Mouse (Mus musculus) C2C12 (cell line): Measurements from ENCODE around the gene Lsm7. TPM values are rescaled to one million over a fixed set of nuclear protein-coding genes. Genes with fewer than 3 reads are reported as not detected.

ENCODE experiments used
- H3K27me3 ChIP-seq: one replicate; pipeline ENCODE4 v1.6.1; 2011; ENCODE audit not compliant: control insufficient read depth, insufficient read depth, insufficient read length
- H3K36me3 ChIP-seq: one replicate; pipeline ENCODE4 v1.6.1; 2011; ENCODE audit not compliant: control insufficient read depth, insufficient read depth
- H3K4me3 ChIP-seq: one replicate; pipeline ENCODE4 v1.5.1; 2011; ENCODE audit warnings: mild to moderate bottlenecking, control low read depth; ENCODE audit not compliant: poor library complexity, insufficient read depth, severe bottlenecking
- H3K79me2 ChIP-seq: one replicate; pipeline ENCODE4 v1.6.1; 2011; ENCODE audit not compliant: control insufficient read depth, insufficient read depth
- H3K79me3 ChIP-seq: one replicate; pipeline ENCODE4 v1.6.1; 2011; ENCODE audit warnings: low read depth, control low read depth
- H3ac ChIP-seq: one replicate; pipeline ENCODE3; 2011; ENCODE audit warnings: low read depth; ENCODE audit not compliant: control insufficient read depth, insufficient read length
- CEBPB ChIP-seq: IDR thresholded peaks from one replicate; pipeline ENCODE4 v1.6.1; 2011; ENCODE audit warnings: low read depth, mild to moderate bottlenecking, control low read depth, moderate library complexity
- CTCF ChIP-seq: IDR thresholded peaks from one replicate; pipeline ENCODE4 v1.5.1; 2011; ENCODE audit not compliant: control insufficient read depth, insufficient read depth, insufficient read length
- FOSL1 ChIP-seq: IDR thresholded peaks from one replicate; pipeline ENCODE4 v1.8.0; 2011; ENCODE audit warnings: mild to moderate bottlenecking, low read length; ENCODE audit not compliant: poor library complexity, insufficient read depth, severe bottlenecking
- MAX ChIP-seq: IDR thresholded peaks from one replicate; pipeline ENCODE4 v1.6.1; 2011; ENCODE audit warnings: mild to moderate bottlenecking, control low read depth
- MYOD1 ChIP-seq: IDR thresholded peaks from one replicate; pipeline ENCODE4 v1.6.1; 2011; ENCODE audit warnings: low read depth; ENCODE audit not compliant: control insufficient read depth, insufficient read length
- MYOG ChIP-seq: IDR thresholded peaks from one replicate; pipeline ENCODE4 v1.6.1; 2011; ENCODE audit not compliant: control insufficient read depth, insufficient read length; ENCODE audit errors: extremely low read depth
- USF1 ChIP-seq: IDR thresholded peaks from one replicate; pipeline ENCODE4 v1.6.1; 2011; ENCODE audit warnings: low read depth, mild to moderate bottlenecking, control low read depth, moderate library complexity
- polyA plus RNA-seq: library from polyadenylated mRNA; unstranded; fragments of >200 nt; fragmentation: generic; extraction: Trizol; gene quantifications from one replicate; pipeline ENCODE4 v1.2.1, GENCODE M21; 2012; ENCODE audit warnings: missing spikeins

Lsm7 gene
- polyA plus RNA-seq, 1 experiment, result 297 TPM

DNA sequence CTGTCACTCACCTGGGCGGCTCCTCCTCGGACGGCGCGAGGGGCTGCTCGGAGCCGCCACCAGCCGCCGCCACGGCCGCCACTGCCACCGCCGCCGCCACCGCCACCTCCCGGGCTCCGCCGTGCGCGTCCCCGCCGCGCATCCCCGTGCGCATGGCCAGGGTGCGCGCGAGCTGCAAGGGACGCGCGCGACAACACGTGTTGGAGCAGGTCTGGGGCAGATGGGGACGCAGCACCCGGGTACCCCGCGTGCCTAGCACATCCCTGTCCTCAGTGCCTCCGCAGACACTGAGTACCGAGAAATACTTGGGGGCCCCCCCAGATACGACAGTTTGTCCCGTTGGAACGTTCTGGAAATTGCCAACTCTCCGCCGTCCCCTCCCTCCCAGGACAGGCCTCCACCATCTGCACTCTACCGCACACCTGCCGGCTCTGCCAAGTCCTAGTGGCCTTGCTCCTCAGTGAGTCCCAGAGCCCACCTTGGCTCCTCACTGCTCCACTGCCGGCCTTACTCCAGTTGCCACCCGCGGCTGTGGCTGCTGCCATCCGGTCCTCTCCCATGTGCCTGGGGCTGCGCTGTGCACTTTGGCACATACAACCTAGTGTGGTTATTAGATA, 11.0 kb downstream of the Lsm7 start, which contains the start of gene Lingo3:
Lingo3 (minus strand) TSS at position 109 of the 617 bp plus-strand sequence.
- Histone ChIP-seq H3K4me3 (no peak within 1 kb of the TSS), H3K79me2 (no peaks in the 10 kb centered on the region), H3K27me3 (peaks cover 41% of the 10 kb centered on the region), H3K79me3 (no peaks in the 10 kb centered on the region), H3K36me3 (no peaks in the 10 kb centered on the region), H3ac (no peak within 1 kb of the TSS)
- TF ChIP-seq FOSL1, result no peak
- TF ChIP-seq USF1, result no peak
- no peak for TF ChIP-seq CTCF
- TF ChIP-seq MYOG, result no peak
- no peak for TF ChIP-seq CEBPB
- TF ChIP-seq MAX, result no peak
- TF ChIP-seq MYOD1, result no peak

DNA sequence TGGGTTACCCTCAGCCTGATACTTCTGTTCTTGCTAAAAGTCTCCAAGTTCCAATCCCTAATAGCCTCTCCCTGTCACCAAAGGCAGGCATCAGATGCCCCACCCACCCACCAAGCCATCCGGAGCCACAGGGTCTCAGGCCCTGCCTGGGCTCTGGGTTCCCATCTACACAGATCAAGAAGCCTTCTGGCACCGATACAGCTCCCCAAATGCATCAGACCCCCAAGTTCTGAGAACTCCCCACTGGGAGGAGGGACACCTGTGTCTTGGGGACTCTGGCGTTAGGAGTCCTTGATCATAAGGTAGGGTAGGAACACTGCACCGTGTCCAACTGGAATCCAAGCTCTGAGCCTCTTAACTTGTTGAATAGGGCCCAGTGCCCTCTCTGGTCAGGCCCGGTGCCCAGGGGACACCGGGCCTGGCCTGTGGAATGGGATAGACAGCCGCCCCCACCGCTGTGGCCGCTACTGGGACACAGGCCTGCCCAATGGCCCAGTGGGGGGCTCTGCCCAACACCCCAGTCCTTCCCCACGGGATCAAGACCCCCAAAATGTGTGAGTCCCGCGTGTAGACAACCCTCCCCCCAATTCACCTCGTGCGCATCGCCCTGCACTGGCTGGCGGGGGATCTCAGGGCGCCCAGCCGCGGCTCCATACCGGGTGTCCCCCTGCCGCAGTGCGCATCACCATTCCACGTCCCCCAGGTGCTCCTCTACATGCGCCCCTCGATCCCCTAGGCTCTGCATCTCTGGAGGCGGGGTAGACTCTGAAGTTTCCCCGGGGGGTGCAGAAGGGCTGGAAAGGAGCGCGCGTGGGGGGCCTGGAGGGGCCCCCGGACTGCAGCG, 11.7 kb downstream of the Lsm7 start:
- peaks cover 41% of the 10 kb centered on the region for H3K27me3 ChIP-seq

DNA sequence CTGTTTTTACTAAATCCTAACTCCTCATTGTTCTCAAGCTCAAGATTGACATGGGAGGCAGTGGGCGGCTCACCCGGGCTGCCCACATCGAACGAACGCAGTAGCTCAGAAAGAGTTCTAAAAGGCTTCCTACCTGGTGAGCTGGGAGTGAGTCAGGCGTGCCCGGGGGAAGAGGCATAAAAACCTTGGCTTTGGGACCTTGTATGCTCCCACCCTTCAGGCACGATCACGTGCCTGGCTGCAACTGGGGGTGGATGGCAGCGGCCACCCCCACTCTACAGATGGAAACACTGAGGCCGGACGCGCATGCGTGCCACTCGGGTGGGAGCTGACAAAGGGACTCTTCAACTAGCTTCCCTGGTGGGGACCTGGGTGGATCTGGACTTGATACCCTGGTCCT, 12.7 kb downstream of the Lsm7 start:
- H3K4me3 ChIP-seq, result no peak overlapping the region
- peaks cover 41% of the 10 kb centered on the region for H3K27me3 ChIP-seq
- H3ac ChIP-seq, result no peak overlapping the region
- TF ChIP-seq CTCF (no peak), USF1 (no peak), FOSL1 (no peak), MAX (no peak), MYOD1 (no peak), MYOG (no peak), CEBPB (no peak)
- H3K79me3 ChIP-seq, result no peaks in the 10 kb centered on the region
- no peaks in the 10 kb centered on the region for H3K79me2 ChIP-seq
- no peaks in the 10 kb centered on the region for H3K36me3 ChIP-seq

More for the DNA sequence above, 11.7 kb downstream of the Lsm7 start:
- Histone ChIP-seq H3K4me3 (no peak overlapping the region), H3K79me2 (no peaks in the 10 kb centered on the region), H3K36me3 (no peaks in the 10 kb centered on the region), H3ac (no peak overlapping the region), H3K79me3 (no peaks in the 10 kb centered on the region)
- no peak for TF ChIP-seq CEBPB
- no peak for TF ChIP-seq CTCF
- no peak for TF ChIP-seq USF1
- no peak for TF ChIP-seq MYOG
- no peak for TF ChIP-seq MYOD1
- no peak for TF ChIP-seq MAX

DNA sequence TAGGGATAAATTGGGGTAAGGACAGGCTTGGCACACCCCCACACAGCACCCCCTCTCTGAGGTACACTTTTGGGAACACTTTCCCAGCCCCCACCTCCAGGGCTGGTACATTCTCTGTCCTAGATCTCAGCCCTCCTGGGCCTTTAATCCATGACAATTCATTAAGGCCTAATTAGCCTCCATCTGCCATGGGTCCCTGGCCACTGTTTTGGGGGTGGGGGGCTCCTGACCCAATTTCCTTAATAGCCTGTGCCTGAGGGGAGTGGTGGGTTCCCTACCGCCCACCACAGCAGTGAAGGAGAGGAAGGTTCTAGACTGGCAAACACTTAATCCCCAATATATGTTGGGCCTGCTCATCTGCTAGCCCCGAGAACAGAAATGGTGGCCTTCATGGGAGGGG, 13.3 kb downstream of the Lsm7 start:
- Histone ChIP-seq H3K79me3 (no peaks in the 10 kb centered on the region), H3K79me2 (no peaks in the 10 kb centered on the region), H3ac (no peak overlapping the region), H3K27me3 (peaks cover 41% of the 10 kb centered on the region), H3K36me3 (no peaks in the 10 kb centered on the region), H3K4me3 (no peak overlapping the region)
- TF ChIP-seq MYOG, result no peak
- TF ChIP-seq FOSL1, result no peak
- TF ChIP-seq USF1, result no peak

DNA sequence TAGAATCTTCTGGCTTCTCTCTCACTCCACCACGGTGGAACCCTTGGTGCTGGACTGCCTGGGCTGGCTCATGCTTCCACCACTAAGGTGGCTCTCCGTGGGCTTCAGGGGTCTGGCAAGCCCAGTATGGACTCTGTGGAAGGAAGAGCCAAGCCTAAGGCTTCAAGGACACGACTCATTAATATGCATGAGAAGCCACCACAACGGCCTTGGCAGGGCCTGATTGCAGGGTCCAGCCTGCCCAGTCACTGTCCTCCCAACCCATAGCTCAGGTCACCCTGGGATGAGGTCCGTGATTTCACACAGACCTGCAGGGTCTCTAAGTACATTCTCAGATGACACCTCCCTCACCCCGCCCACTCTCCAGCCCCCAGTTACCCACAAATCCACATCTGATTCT, 15.2 kb downstream of the Lsm7 start:
- H3K4me3 ChIP-seq, result no peak overlapping the region
- no peak for TF ChIP-seq CTCF
- TF ChIP-seq FOSL1, result no peak
- TF ChIP-seq USF1, result no peak
- no peak for TF ChIP-seq CEBPB
- TF ChIP-seq MYOD1, result no peak
- TF ChIP-seq MYOG, result no peak
- no peak for TF ChIP-seq MAX
- no peaks in the 10 kb centered on the region for H3K79me3 ChIP-seq
- no peaks in the 10 kb centered on the region for H3K79me2 ChIP-seq
- no peaks in the 10 kb centered on the region for H3K36me3 ChIP-seq
- H3K27me3 ChIP-seq, result peaks cover 33% of the 10 kb centered on the region
- H3ac ChIP-seq, result no peak overlapping the region

DNA sequence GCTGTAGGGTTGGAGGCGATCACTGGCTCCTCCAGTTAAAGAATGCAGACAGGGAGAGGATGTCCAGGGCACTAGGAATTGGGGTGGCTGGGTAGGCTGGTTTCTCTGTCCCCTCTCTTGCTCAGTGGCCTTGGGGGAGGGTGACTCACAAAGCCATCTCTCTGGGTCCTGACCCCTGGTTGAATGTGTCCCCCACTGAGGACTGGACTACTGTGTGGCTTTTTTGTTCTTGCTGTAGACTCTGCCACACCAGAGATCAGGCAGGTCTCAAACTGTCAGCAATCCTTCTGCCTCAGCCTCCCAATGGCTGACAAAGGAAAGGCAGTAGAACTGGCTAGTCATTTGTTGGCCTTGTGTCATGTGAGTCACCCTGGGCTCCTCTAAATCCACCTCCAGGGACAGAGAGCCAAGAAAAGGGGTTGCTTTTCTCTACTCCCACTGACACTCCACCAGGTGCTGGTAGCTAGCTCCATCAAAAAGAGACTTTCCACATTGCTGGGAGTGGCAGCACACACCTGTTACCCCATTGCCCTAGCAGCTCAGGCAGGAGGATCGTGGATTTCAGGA, 16.6 kb downstream of the Lsm7 start:
- Histone ChIP-seq H3K27me3 (peaks cover 19% of the 10 kb centered on the region), H3K79me2 (no peaks in the 10 kb centered on the region), H3ac (no peak overlapping the region), H3K79me3 (no peaks in the 10 kb centered on the region), H3K4me3 (no peak overlapping the region), H3K36me3 (no peaks in the 10 kb centered on the region)
- no peak for TF ChIP-seq MAX
